In genomic region chr1:46852600-46853272, GRCm38 (mm10) we compare ENCODE assay signal across 8 mouse cellular contexts. TPM values are rescaled to one million over a fixed set of nuclear protein-coding genes. Genes with fewer than 3 reads are reported as not detected.
DNase-seq lines count a peak whose midpoint lies in the region; ATAC-seq and TF ChIP-seq lines count a peak whose summit lies in the region.

No protein-coding gene starts in this region.

- H3K79me2 ChIP-seq in myocyte (ENCODE audit: control insufficient read depth, insufficient read depth) = no peaks in the 10 kb centered on the region

- H3K4me2 ChIP-seq in heart, embryonic 13.5 days = peak overlapping the region; percentile 80
- H3K4me2 ChIP-seq in kidney, postnatal 0 days (ENCODE audit: low read length) = peak overlapping the region; percentile 81
- H3K4me2 ChIP-seq in liver, embryonic 12.5 days = peak overlapping the region; percentile 93
- peak overlapping the region; percentile 85 for H3K4me2 ChIP-seq in myocyte (ENCODE audit: low read depth)

- H3K36me3 ChIP-seq in heart, embryonic 13.5 days = no peaks in the 10 kb centered on the region
- no peaks in the 10 kb centered on the region for H3K36me3 ChIP-seq in kidney, postnatal 0 days (ENCODE audit: insufficient read depth, low read length)
- H3K36me3 ChIP-seq in liver, embryonic 12.5 days = no peaks in the 10 kb centered on the region
- no peaks in the 10 kb centered on the region for H3K36me3 ChIP-seq in myocyte (ENCODE audit: control insufficient read depth, insufficient read depth)

- no peak for TF ChIP-seq CTCF in embryonic fibroblast, embryonic 13.5 days (IDR thresholded peaks at IDR 0.05; ENCODE audit: borderline replicate concordance, insufficient read depth, low read length)
- TF ChIP-seq CTCF in kidney, postnatal 0 days (IDR thresholded peaks at IDR 0.05; ENCODE audit: low read depth) = no peak

- peak; percentile 27 for ATAC-seq in heart, embryonic 13.5 days (ENCODE audit: extremely low read depth, insufficient number of reproducible peaks, low FRiP score, low TSS enrichment)
- ATAC-seq in kidney, postnatal 0 days (replicated peaks; ENCODE audit: low FRiP score, low read depth) = peak; percentile 49
- peak; percentile 13 for ATAC-seq in liver, embryonic 12.5 days

- WGBS in heart, embryonic 13.5 days = under 1% methylated on average over 63 of the region's 75 CpGs
- under 1% methylated on average over 63 of the region's 75 CpGs for WGBS in kidney, postnatal 0 days
- WGBS in liver, embryonic 12.5 days (ENCODE audit: insufficient replicate concordance) = 1% methylated on average over 61 of the region's 75 CpGs

- H3K9me3 ChIP-seq in heart, embryonic 13.5 days = no peaks in the 10 kb centered on the region
- H3K9me3 ChIP-seq in kidney, postnatal 0 days (replicated peaks; ENCODE audit: low read length) = no peaks in the 10 kb centered on the region
- H3K9me3 ChIP-seq in liver, embryonic 12.5 days (replicated peaks) = no peaks in the 10 kb centered on the region

- peak overlapping the region; percentile 92 for H3K27ac ChIP-seq in embryonic fibroblast, embryonic 13.5 days (ENCODE audit: insufficient read depth, low read length)
- H3K27ac ChIP-seq in heart, embryonic 13.5 days (replicated peaks) = peak overlapping the region; percentile 99
- H3K27ac ChIP-seq in kidney, postnatal 0 days = peak overlapping the region; percentile 100
- peak overlapping the region; percentile 95 for H3K27ac ChIP-seq in liver, embryonic 12.5 days

- TF ChIP-seq POLR2A in embryonic fibroblast, embryonic 13.5 days (IDR thresholded peaks at IDR 0.05; ENCODE audit: low read depth, low read length) = peak; percentile 62
- peak; percentile 21 for TF ChIP-seq POLR2A in myocyte (IDR thresholded peaks at IDR 0.05; ENCODE audit: insufficient read length, low read depth)

- DNase-seq in 3T3-L1 (ENCODE audit: low read depth, low spot score) = peak; percentile 71
- peak; percentile 56 for DNase-seq in adrenal gland, adult 8-10 months
- peak; percentile 85 for DNase-seq in kidney, postnatal 0 days (ENCODE audit: low spot score)
- DNase-seq in spleen, postnatal 4 days (ENCODE audit: low spot score in 2 of 2) = peak; percentile 42 to 76

- H3K27me3 ChIP-seq in heart, embryonic 13.5 days (replicated peaks) = no peaks in the 10 kb centered on the region
- H3K27me3 ChIP-seq in kidney, postnatal 0 days (ENCODE audit: insufficient read depth, low read length) = no peaks in the 10 kb centered on the region
- no peaks in the 10 kb centered on the region for H3K27me3 ChIP-seq in liver, embryonic 12.5 days (replicated peaks)
- no peaks in the 10 kb centered on the region for H3K27me3 ChIP-seq in myocyte (ENCODE audit: control insufficient read depth, insufficient read depth, insufficient read length)

- H3K4me3 ChIP-seq in embryonic fibroblast, embryonic 13.5 days (ENCODE audit: insufficient read depth, low read length) = peak overlapping the region; percentile 86
- peak overlapping the region; percentile 97 for H3K4me3 ChIP-seq in heart, embryonic 13.5 days
- H3K4me3 ChIP-seq in kidney, postnatal 0 days (replicated peaks; ENCODE audit: low read depth, low read length) = peak overlapping the region; percentile 97
- H3K4me3 ChIP-seq in liver, embryonic 12.5 days = peak overlapping the region; percentile 86
- peak overlapping the region; percentile 49 for H3K4me3 ChIP-seq in myocyte

- H3ac ChIP-seq in myocyte (ENCODE audit: control insufficient read depth, insufficient read length) = peak overlapping the region; percentile 99

- peaks cover 9% of the 10 kb centered on the region; the same call in 1 of the 2 replicates for H3K4me1 ChIP-seq in embryonic fibroblast, embryonic 13.5 days (ENCODE audit: control insufficient read depth, insufficient read depth, low read length)
- H3K4me1 ChIP-seq in heart, embryonic 13.5 days = peaks cover 27% of the 10 kb centered on the region
- H3K4me1 ChIP-seq in kidney, postnatal 0 days (replicated peaks; ENCODE audit: insufficient read depth, low read length) = no peaks in the 10 kb centered on the region; the same call in 1 of the 2 replicates
- peaks cover 20% of the 10 kb centered on the region for H3K4me1 ChIP-seq in liver, embryonic 12.5 days

- peak overlapping the region; percentile 100 for H3K9ac ChIP-seq in heart, embryonic 13.5 days
- H3K9ac ChIP-seq in kidney, postnatal 0 days (ENCODE audit: low read depth, low read length) = peak overlapping the region; percentile 100
- peak overlapping the region; percentile 97 for H3K9ac ChIP-seq in liver, embryonic 12.5 days

TF ChIP-seq in myocyte, 11 proteins besides CTCF, POLR2A, EP300 and RAD21:
- TF ChIP-seq CEBPB (IDR thresholded peaks at IDR 0.05; ENCODE audit: insufficient read depth, poor library complexity, severe bottlenecking) (no peak), POLR2AphosphoS2 (IDR thresholded peaks at IDR 0.05; ENCODE audit: insufficient read length, low read depth) (peak; percentile 77), MYOG (IDR thresholded peaks at IDR 0.05; ENCODE audit: control insufficient read depth in 1 of 3, insufficient read depth in 1 of 3, insufficient read length in 2 of 3, low read depth in 2 of 3) (peak in 1 of 3 experiments; percentile 13), E2F4 (IDR thresholded peaks at IDR 0.05; ENCODE audit: insufficient read depth) (no peak), SRF (IDR thresholded peaks at IDR 0.05; ENCODE audit: control insufficient read depth, insufficient read length, low read depth) (no peak), USF1 (IDR thresholded peaks at IDR 0.05; ENCODE audit: low read depth) (peak; percentile 44)

RNA-seq across cellular contexts. Expression of gene Slc39a10, which starts 39.9 kb away (rescaled TPM):
- total RNA-seq in adrenal gland, adult 8-10 months (2022) = 10 to 100 TPM; 19.5 to 24.6 (median 23.3) TPM
- polyA plus RNA-seq in embryonic fibroblast, embryonic 13.5 days (2011; ENCODE audit: insufficient read length, low read depth, missing spikeins) = 29.3 and 32.4 TPM in 2 replicates
- 24.6 and 25.8 TPM in 2 replicates for polyA plus RNA-seq in heart, embryonic 13.5 days (2015; fragmentation: Nextera tagmentation; extraction: Ambion mirVana)
- 29.9 and 32.5 TPM in 2 replicates for polyA plus RNA-seq in kidney, postnatal 0 days (2015; fragmentation: Nextera tagmentation; extraction: Ambion mirVana)
- 9.8 and 11.1 TPM in 2 replicates for polyA plus RNA-seq in liver, embryonic 12.5 days (2016; fragmentation: Nextera tagmentation; extraction: Ambion mirVana)
- polyA plus RNA-seq in myocyte (2012; fragmentation: generic; extraction: Trizol) = 2.3 TPM

Comparison
In these comparisons a context has a peak if more than half of its experiments do, and no peak if none do; other contexts are left out.
1. Peak in every context shown above with its lines: DNase-seq, ATAC-seq, H3K4me3 ChIP-seq and H3K27ac ChIP-seq.